Mouse (Mus musculus) brain, embryonic 14.5 days (tissue): ENCODE results near the gene Olfr282.

Experiments
- CTCF ChIP-seq: fragments of 200-500 bp; IDR thresholded peaks from 2 replicates; pipeline ENCODE4 v1.5.1; 2012; ENCODE audit warnings: inconsistent platforms, mild to moderate bottlenecking, moderate library complexity, borderline replicate concordance; ENCODE audit not compliant: insufficient read depth, insufficient read length; ENCODE audit errors: extremely low read depth
- POLR2A ChIP-seq: fragments of 200-500 bp; IDR thresholded peaks from 2 replicates; pipeline ENCODE4 v1.6.1; 2012; ENCODE audit warnings: mild to moderate bottlenecking, inconsistent platforms, borderline replicate concordance; ENCODE audit not compliant: poor library complexity, insufficient read depth, insufficient read length, severe bottlenecking; ENCODE audit errors: extremely low read depth

- no peak for TF ChIP-seq CTCF
- no peak for TF ChIP-seq POLR2A
Measured at GRCm38 (mm10) chr15:98424753-98425152, 6.3 kb upstream of the Olfr282 start.
